Mouse (Mus musculus): Measurements from ENCODE around the gene 9930022D16Rik.

DNA sequence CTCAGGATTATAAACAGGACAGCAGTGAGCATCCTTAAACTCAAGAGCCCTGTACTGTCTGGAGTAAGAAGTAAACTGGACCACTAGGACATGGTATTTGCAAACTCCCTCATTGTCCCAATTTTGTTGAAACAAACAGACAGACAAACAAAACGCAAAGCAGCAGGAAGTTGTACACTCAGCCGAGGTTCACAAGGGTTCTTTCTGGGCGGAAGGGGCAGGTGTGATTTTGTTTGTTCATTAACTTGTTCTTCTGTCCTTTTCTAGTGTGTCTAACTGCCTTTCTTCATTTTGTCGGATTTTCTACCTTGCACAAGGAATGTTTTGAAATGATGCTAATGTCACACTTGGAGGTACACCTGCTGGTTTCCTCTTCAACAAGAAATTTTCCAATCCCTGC lies 5.7 kb downstream of the 9930022D16Rik start:
- no peak for TF ChIP-seq CTCF (IDR thresholded peaks at IDR 0.05; ENCODE audit: control insufficient read depth, insufficient read depth, low read length)
- no peak for TF ChIP-seq POLR2A (IDR thresholded peaks at IDR 0.05; ENCODE audit: borderline replicate concordance, control insufficient read depth, low read depth, low read length)

Data from bone marrow, adult 2 months (tissue).